Mouse (Mus musculus) midbrain, embryonic 15.5 days (tissue): ENCODE measurements around the gene Runx2. TPM values are rescaled to one million over a fixed set of nuclear protein-coding genes. Genes with fewer than 3 reads are reported as not detected.

Experiments
- ATAC-seq: fragments of 200-750 bp; cut with Nextera tagmentation; replicated peaks from 2 replicates; pipeline ENCODE4 v1.8.0; 2017; ENCODE audit warnings: moderate TSS enrichment
- H3K27ac ChIP-seq: fragments of 300-500 bp; sonication (generic); 2 replicates; pipeline ENCODE4 v1.5.1; 2015; ENCODE audit warnings: mild to moderate bottlenecking, inconsistent platforms
- H3K27me3 ChIP-seq: fragments of 300-500 bp; sonication (generic); replicated peaks from 2 replicates; pipeline ENCODE4 v1.6.1; 2015; ENCODE audit warnings: inconsistent platforms
- H3K36me3 ChIP-seq: fragments of 300-500 bp; sonication (generic); replicated peaks from 2 replicates; pipeline ENCODE4 v1.6.1; 2015; ENCODE audit warnings: inconsistent platforms
- H3K4me1 ChIP-seq: fragments of 300-500 bp; sonication (generic); 2 replicates; pipeline ENCODE4 v1.6.1; 2015; ENCODE audit warnings: inconsistent platforms
- H3K4me2 ChIP-seq: fragments of 300-500 bp; sonication (generic); 2 replicates; pipeline ENCODE4 v1.6.1; 2015; ENCODE audit warnings: inconsistent platforms, mild to moderate bottlenecking, moderate library complexity
- H3K4me3 ChIP-seq: fragments of 300-500 bp; sonication (generic); 2 replicates; pipeline ENCODE4 v1.5.1; 2015; ENCODE audit warnings: mild to moderate bottlenecking, inconsistent platforms
- H3K9ac ChIP-seq: fragments of 300-500 bp; sonication (generic); 2 replicates; pipeline ENCODE4 v1.6.1; 2015; ENCODE audit warnings: mild to moderate bottlenecking, inconsistent platforms
- H3K9me3 ChIP-seq: fragments of 300-500 bp; sonication (generic); 2 replicates; pipeline ENCODE4 v1.6.1; 2016; ENCODE audit warnings: inconsistent platforms
- WGBS: fragments of 180-500 bp; shearing (Covaris S2); methylation state at CpG from one replicate; pipeline ENCODE4 v1.1.7; 2015; ENCODE audit warnings: mixed read lengths; 5-methylcytosine and 5-hydroxymethylcytosine counted together
- polyA plus RNA-seq: library from polyadenylated mRNA; unstranded; fragments of >200 nt; fragmentation: Nextera tagmentation; extraction: Ambion mirVana; gene quantifications from 2 replicates; pipeline ENCODE4 v1.2.1, GENCODE M21; 2015

Gene Runx2
- polyA plus RNA-seq, 1 experiment from 2014 or later = 0.39 TPM

GRCm38 (mm10) chr17:44766318-44766717 is 48.3 kb downstream of the Runx2 start:
- H3K27me3 ChIP-seq = no peaks in the 10 kb centered on the region
- no peaks in the 10 kb centered on the region for H3K4me1 ChIP-seq
- no peaks in the 10 kb centered on the region for H3K9me3 ChIP-seq
- H3K4me3 ChIP-seq = no peak overlapping the region
- H3K9ac ChIP-seq = no peak overlapping the region
- ATAC-seq = no peak
- H3K27ac ChIP-seq = no peak overlapping the region
- H3K4me2 ChIP-seq = no peak overlapping the region
- WGBS = 92% methylated on average over 11 of the region's 11 CpGs
- no peaks in the 10 kb centered on the region for H3K36me3 ChIP-seq

- Histone ChIP-seq H3K4me2 (no peak overlapping the region), H3K27ac (no peak overlapping the region), H3K4me1 (no peaks in the 10 kb centered on the region), H3K9ac (no peak overlapping the region), H3K36me3 (no peaks in the 10 kb centered on the region), H3K4me3 (no peak overlapping the region), H3K9me3 (no peaks in the 10 kb centered on the region), H3K27me3 (peaks cover 5% of the 10 kb centered on the region; the same call in 1 of the 2 replicates)
- WGBS = 90% methylated on average over 8 of the region's 8 CpGs
- ATAC-seq = no peak
Observed at GRCm38 (mm10) chr17:44745378-44745777, 69.2 kb downstream of the Runx2 start.

- 56% methylated on average over 3 of the region's 3 CpGs for WGBS
- no peak overlapping the region for H3K4me3 ChIP-seq
- no peaks in the 10 kb centered on the region for H3K9me3 ChIP-seq
- no peak overlapping the region for H3K9ac ChIP-seq
- H3K27ac ChIP-seq = no peak overlapping the region
- no peaks in the 10 kb centered on the region for H3K36me3 ChIP-seq
- no peak for ATAC-seq
- H3K4me2 ChIP-seq = no peak overlapping the region
- peaks cover 17% of the 10 kb centered on the region for H3K27me3 ChIP-seq
- H3K4me1 ChIP-seq = no peaks in the 10 kb centered on the region
Observed at GRCm38 (mm10) chr17:44743780-44744179, 70.8 kb downstream of the Runx2 start.

GRCm38 (mm10) chr17:44742246-44742645 is 72.4 kb downstream of the Runx2 start:
- ATAC-seq = no peak
- WGBS = 90% methylated on average over 9 of the region's 9 CpGs
- Histone ChIP-seq H3K4me3 (no peak overlapping the region), H3K4me1 (peaks cover 12% of the 10 kb centered on the region), H3K9ac (no peak overlapping the region), H3K27ac (no peak overlapping the region), H3K4me2 (no peak overlapping the region), H3K27me3 (peaks cover 29% of the 10 kb centered on the region), H3K9me3 (no peaks in the 10 kb centered on the region), H3K36me3 (no peaks in the 10 kb centered on the region)

GRCm38 (mm10) chr17:44738121-44738637 is 76.4 kb downstream of the Runx2 start:
- peak overlapping the region; percentile 20; the same call in 1 of the 2 replicates for H3K4me2 ChIP-seq
- ATAC-seq = no peak

GRCm38 (mm10) chr17:44737275-44738120 is 77.1 kb downstream of the Runx2 start:
- Histone ChIP-seq H3K36me3 (no peaks in the 10 kb centered on the region), H3K4me2 (peak overlapping the region; percentile 20; the same call in 1 of the 2 replicates), H3K27me3 (peaks cover 58% of the 10 kb centered on the region), H3K4me1 (peaks cover 39% of the 10 kb centered on the region), H3K9ac (no peak overlapping the region), H3K27ac (no peak overlapping the region), H3K4me3 (no peak overlapping the region), H3K9me3 (no peaks in the 10 kb centered on the region)
- under 1% methylated on average over 33 of the region's 33 CpGs for WGBS
- no peak for ATAC-seq

More at GRCm38 (mm10) chr17:44738121-44738637, 76.4 kb downstream of the Runx2 start:
- no peaks in the 10 kb centered on the region for H3K9me3 ChIP-seq
- WGBS = 3% methylated on average over 21 of the region's 22 CpGs
- no peak overlapping the region for H3K4me3 ChIP-seq
- no peak overlapping the region for H3K9ac ChIP-seq
- no peak overlapping the region for H3K27ac ChIP-seq
- H3K36me3 ChIP-seq = no peaks in the 10 kb centered on the region
- H3K4me1 ChIP-seq = peaks cover 39% of the 10 kb centered on the region
- H3K27me3 ChIP-seq = peaks cover 54% of the 10 kb centered on the region

GRCm38 (mm10) chr17:44735991-44736561 is 78.5 kb downstream of the Runx2 start:
- peak; percentile 79 for ATAC-seq
- no peaks in the 10 kb centered on the region for H3K9me3 ChIP-seq
- under 1% methylated on average over 63 of the region's 73 CpGs for WGBS
- no peak overlapping the region; the same call in 1 of the 2 replicates for H3K27ac ChIP-seq
- peak overlapping the region; percentile 69 for H3K4me3 ChIP-seq
- no peaks in the 10 kb centered on the region for H3K36me3 ChIP-seq
- H3K27me3 ChIP-seq = peaks cover 66% of the 10 kb centered on the region
- H3K4me1 ChIP-seq = peaks cover 39% of the 10 kb centered on the region
- H3K9ac ChIP-seq = peak overlapping the region; percentile 46
- peak overlapping the region; percentile 90 for H3K4me2 ChIP-seq

GRCm38 (mm10) chr17:44735223-44735990 is 79.2 kb downstream of the Runx2 start:
- Histone ChIP-seq H3K36me3 (no peaks in the 10 kb centered on the region), H3K4me1 (peaks cover 39% of the 10 kb centered on the region), H3K4me3 (peak overlapping the region; percentile 69), H3K27me3 (peaks cover 63% of the 10 kb centered on the region), H3K9ac (peak overlapping the region; percentile 46), H3K4me2 (peak overlapping the region; percentile 90), H3K9me3 (no peaks in the 10 kb centered on the region), H3K27ac (no peak overlapping the region)
- WGBS = under 1% methylated on average over 63 of the region's 64 CpGs
- ATAC-seq = peak; percentile 28

GRCm38 (mm10) chr17:44734501-44735222 is 79.9 kb downstream of the Runx2 start:
- Histone ChIP-seq H3K36me3 (no peaks in the 10 kb centered on the region), H3K9ac (peak overlapping the region; percentile 27), H3K4me3 (peak overlapping the region; percentile 69), H3K27me3 (peaks cover 62% of the 10 kb centered on the region), H3K4me2 (peak overlapping the region; percentile 90), H3K4me1 (peaks cover 39% of the 10 kb centered on the region), H3K9me3 (no peaks in the 10 kb centered on the region), H3K27ac (no peak overlapping the region)
- under 1% methylated on average over 48 of the region's 48 CpGs for WGBS
- peak; percentile 55 for ATAC-seq

- Histone ChIP-seq H3K27me3 (peaks cover 55% of the 10 kb centered on the region), H3K4me2 (peak overlapping the region; percentile 90)
Observed at GRCm38 (mm10) chr17:44733544-44734310, 80.9 kb downstream of the Runx2 start.

GRCm38 (mm10) chr17:44728464-44728863 is 86.1 kb downstream of the Runx2 start:
- H3K9me3 ChIP-seq = no peaks in the 10 kb centered on the region
- H3K36me3 ChIP-seq = no peaks in the 10 kb centered on the region
- H3K9ac ChIP-seq = no peak overlapping the region
- H3K4me2 ChIP-seq = no peak overlapping the region
- no peak for ATAC-seq
- H3K4me3 ChIP-seq = no peak overlapping the region
- no peaks in the 10 kb centered on the region for H3K4me1 ChIP-seq
- no peak overlapping the region for H3K27ac ChIP-seq
- WGBS = 46% methylated on average over 2 of the region's 2 CpGs
- peaks cover 23% of the 10 kb centered on the region for H3K27me3 ChIP-seq

More at GRCm38 (mm10) chr17:44733544-44734310, 80.9 kb downstream of the Runx2 start:
- WGBS = 2% methylated on average over 23 of the region's 23 CpGs
- H3K9ac ChIP-seq = no peak overlapping the region
- H3K27ac ChIP-seq = no peak overlapping the region
- H3K4me1 ChIP-seq = peaks cover 39% of the 10 kb centered on the region
- no peak for ATAC-seq
- no peaks in the 10 kb centered on the region for H3K9me3 ChIP-seq
- no peaks in the 10 kb centered on the region for H3K36me3 ChIP-seq
- H3K4me3 ChIP-seq = peak overlapping the region; percentile 69
